Mouse (Mus musculus) heart, adult 2 months (tissue): ENCODE measurements around the gene Ucp2. TPM values are rescaled to one million over a fixed set of nuclear protein-coding genes. Genes with fewer than 3 reads are reported as not detected.
"Not testable (repeated sequence)": the region's sequence is repeated elsewhere in the genome, so short reads cannot be mapped to it uniquely, and the experiment has no call there.

Source experiments
- DNase-seq, 2 experiments: peaks; one replicate each; pipeline ENCODE4 v3.0.0; 2021
- H3K27ac ChIP-seq: fragments of 200-600 bp; 2 replicates; pipeline ENCODE4 v1.8.1; 2022
- H3K27me3 ChIP-seq: fragments of 200-500 bp; 2 replicates; pipeline ENCODE4 v1.6.1; 2012; ENCODE audit warnings: mild to moderate bottlenecking, low read length, inconsistent platforms, mixed read lengths; ENCODE audit not compliant: control insufficient read depth, insufficient read depth
- H3K36me3 ChIP-seq: fragments of 200-500 bp; 2 replicates; pipeline ENCODE4 v1.6.1; 2012; ENCODE audit warnings: low read length, inconsistent platforms; ENCODE audit not compliant: control insufficient read depth, insufficient read depth
- H3K4me1 ChIP-seq: fragments of 200-500 bp; 2 replicates; pipeline ENCODE4 v1.6.1; 2011; ENCODE audit warnings: low read length; ENCODE audit not compliant: control insufficient read depth, insufficient read depth
- H3K4me3 ChIP-seq: fragments of 200-600 bp; 2 replicates; pipeline ENCODE4 v1.8.1; 2022
- H3K79me2 ChIP-seq: fragments of 200-500 bp; replicated peaks from 2 replicates; pipeline ENCODE4 v1.6.1; 2012; ENCODE audit warnings: mild to moderate bottlenecking, inconsistent platforms, low read length, moderate library complexity, mixed read lengths; ENCODE audit not compliant: control insufficient read depth, insufficient read depth
- H3K9ac ChIP-seq: fragments of 200-500 bp; 2 replicates; pipeline ENCODE4 v1.6.1; 2012; ENCODE audit warnings: low read depth, mild to moderate bottlenecking, control low read depth, inconsistent platforms, low read length, mixed read lengths
- CTCF ChIP-seq: fragments of 200-600 bp; IDR thresholded peaks from 2 replicates; pipeline ENCODE4 v1.8.1; 2022; ENCODE audit warnings: antibody characterized with exemption, mild to moderate bottlenecking, moderate library complexity
- EP300 ChIP-seq: fragments of 200-500 bp; IDR thresholded peaks from 2 replicates; pipeline ENCODE4 v1.6.1; 2011; ENCODE audit warnings: low read depth, low read length, control low read depth; ENCODE audit not compliant: insufficient read depth
- POLR2A ChIP-seq: fragments of 200-500 bp; IDR thresholded peaks from 2 replicates; pipeline ENCODE4 v1.6.1; 2011; ENCODE audit warnings: mild to moderate bottlenecking, low read depth, low read length, control low read depth; ENCODE audit not compliant: insufficient read depth
- WGBS: fragments of 180-500 bp; shearing (Covaris S2); methylation state at CpG from one replicate; pipeline ENCODE4 v1.1.7; 2018; 5-methylcytosine and 5-hydroxymethylcytosine counted together
- intact Hi-C: fragments of 180-260 bp; cut with DNase I; formaldehyde crosslinking; loops from one replicate; pipeline ENCODE4 v1.15.1; 2025
- polyA plus RNA-seq: library from polyadenylated mRNA; depleted of rRNA; stranded (reverse); fragments of >200 nt; gene quantifications from 2 replicates; pipeline ENCODE4 v1.2.3, GENCODE M21; 2012
- total RNA-seq, 2 experiments: library from RNA; stranded (reverse); gene quantifications; 2 replicates each; pipeline ENCODE4 v1.2.3; 2021

Ucp2 gene
- total and polyA plus RNA-seq, 3 experiments: 193 to 496 (median 245) TPM

DNA sequence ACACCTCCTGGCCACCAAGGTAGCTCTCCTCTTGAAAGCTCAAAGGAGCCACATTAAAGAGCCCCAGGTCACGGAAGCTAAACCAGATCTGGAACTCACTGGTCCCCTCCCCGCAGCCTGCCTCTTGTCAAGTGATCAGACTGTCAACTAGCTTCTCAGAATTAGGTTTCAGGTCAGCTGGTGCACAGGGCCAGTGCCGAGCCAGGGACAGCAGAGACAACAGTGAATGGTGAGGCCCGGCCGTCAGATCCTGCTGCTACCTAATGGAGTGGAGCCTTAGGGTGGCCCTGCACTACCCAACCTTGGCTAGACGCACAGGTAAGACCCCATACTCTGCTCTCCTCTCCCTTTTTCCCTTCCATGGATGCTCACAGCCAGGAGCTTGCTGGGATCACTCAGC lies 20.4 kb upstream of the Ucp2 start, which contains the start of gene Ucp3:
Gene Ucp3, plus strand, starts transcription at position 214 of the 400 bp plus-strand sequence.
- WGBS: 59% methylated on average over 6 of the region's 6 CpGs
- no peaks in the 10 kb centered on the region for H3K79me2 ChIP-seq
- peaks cover 2% of the 10 kb centered on the region; the same call in 1 of the 2 replicates for H3K4me1 ChIP-seq
- intact Hi-C loops: no loop called here
- H3K36me3 ChIP-seq: no peaks in the 10 kb centered on the region
- peak within 1 kb of the TSS; percentile 83 for H3K27ac ChIP-seq
- peak; percentile 46 to 62 for DNase-seq
- peak within 1 kb of the TSS; percentile 46 for H3K4me3 ChIP-seq
- TF ChIP-seq EP300 (0 out of 2 replicates have a peak, but pooled peaks have one; percentile 24), POLR2A (peak; percentile 80), CTCF (no peak)
- H3K9ac ChIP-seq: peak within 1 kb of the TSS; percentile 67
- H3K27me3 ChIP-seq: no peaks in the 10 kb centered on the region

DNA sequence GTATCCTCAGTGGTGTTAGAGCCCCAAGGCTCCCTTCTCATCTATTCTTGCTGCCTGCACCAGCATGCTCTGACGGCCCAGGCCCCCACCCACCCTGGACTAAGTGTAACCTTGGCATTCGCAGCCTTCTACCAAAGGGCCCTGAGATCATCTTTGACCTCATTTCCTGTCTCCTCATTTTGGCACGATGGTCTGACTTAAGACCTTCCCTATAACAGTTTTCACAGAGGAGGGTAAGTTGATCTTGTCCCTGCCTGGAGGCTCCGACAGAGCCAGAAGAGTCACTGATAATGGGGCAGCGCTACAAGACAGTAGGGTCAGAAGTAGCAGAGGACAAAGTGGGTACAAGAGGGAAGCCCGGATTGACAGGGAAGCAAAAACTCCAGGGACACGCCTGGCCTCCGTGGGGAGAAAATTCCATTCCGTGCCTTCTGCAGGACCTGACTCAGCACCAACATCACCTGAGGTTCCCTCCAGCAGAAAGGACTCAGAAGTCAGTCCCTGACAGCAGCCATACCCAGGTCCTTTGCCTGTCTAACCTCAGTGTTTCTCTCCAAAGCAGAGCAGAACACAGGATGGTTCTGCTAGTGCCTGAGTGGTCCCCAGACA lies 19.2 kb upstream of the Ucp2 start:
- no peaks in the 10 kb centered on the region for H3K27me3 ChIP-seq
- peaks cover 2% of the 10 kb centered on the region; the same call in 1 of the 2 replicates for H3K4me1 ChIP-seq
- WGBS: 37% methylated on average over 9 of the region's 9 CpGs
- no peak for DNase-seq
- peak overlapping the region; percentile 25; the same call in 1 of the 2 replicates for H3K9ac ChIP-seq
- peak overlapping the region; percentile 46 for H3K4me3 ChIP-seq
- intact Hi-C loops: no loop called here
- H3K36me3 ChIP-seq: no peaks in the 10 kb centered on the region
- H3K79me2 ChIP-seq: no peaks in the 10 kb centered on the region
- H3K27ac ChIP-seq: peak overlapping the region; percentile 83
- TF ChIP-seq CTCF: no peak

- Histone ChIP-seq H3K27ac (peak overlapping the region; percentile 83), H3K27me3 (no peaks in the 10 kb centered on the region), H3K4me3 (peak overlapping the region; percentile 12; the same call in 1 of the 2 replicates), H3K9ac (peak overlapping the region; percentile 1; the same call in 1 of the 2 replicates), H3K36me3 (no peaks in the 10 kb centered on the region), H3K4me1 (peaks cover 2% of the 10 kb centered on the region; the same call in 1 of the 2 replicates), H3K79me2 (no peaks in the 10 kb centered on the region)
- 56% methylated on average over 1 of the region's 1 CpGs for WGBS
- DNase-seq: peak; percentile 56 to 74
- intact Hi-C loops: no loop called here
- peak; percentile 66; the same call in 1 of the 2 replicates for TF ChIP-seq EP300
- TF ChIP-seq POLR2A: 0 out of 2 replicates have a peak, but pooled peaks have one; percentile 19
- no peak for TF ChIP-seq CTCF
Measured at GRCm38 (mm10) chr7:100474680-100475079, 18.5 kb upstream of the Ucp2 start.

DNA sequence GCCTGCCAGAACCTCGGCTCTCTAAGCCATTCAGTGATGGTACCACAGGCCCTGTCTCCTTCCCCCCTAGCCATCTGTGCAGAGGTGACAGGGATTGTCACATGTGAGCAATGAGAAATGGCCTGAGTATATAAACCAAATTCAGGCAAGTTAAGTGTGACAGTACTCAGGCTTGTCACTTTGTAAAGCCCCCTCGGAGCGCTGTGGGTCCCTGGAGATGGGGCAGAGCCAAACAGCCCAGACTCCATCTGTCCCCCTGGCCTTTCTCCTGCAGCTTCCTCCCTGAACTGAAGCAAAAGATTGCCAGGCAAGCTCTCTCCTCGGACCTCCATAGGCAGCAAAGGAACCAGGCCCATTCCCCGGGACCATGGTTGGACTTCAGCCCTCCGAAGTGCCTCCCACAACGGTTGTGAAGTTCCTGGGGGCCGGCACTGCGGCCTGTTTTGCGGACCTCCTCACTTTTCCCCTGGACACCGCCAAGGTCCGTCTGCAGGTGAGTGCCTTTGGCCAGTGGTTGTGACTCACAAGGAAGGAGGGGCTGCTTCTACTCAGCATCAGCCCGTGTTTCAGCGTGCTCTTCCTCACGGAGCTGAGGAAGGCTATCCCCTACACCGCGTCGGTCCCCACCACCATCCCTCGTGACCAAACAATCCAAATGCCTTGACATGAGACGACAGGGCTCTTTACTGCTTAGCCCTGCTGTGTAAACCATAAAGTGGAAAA lies 13.9 kb upstream of the Ucp2 start:
- no peaks in the 10 kb centered on the region for H3K36me3 ChIP-seq
- no peak overlapping the region for H3K4me3 ChIP-seq
- no peaks in the 10 kb centered on the region for H3K27me3 ChIP-seq
- DNase-seq: no peak
- H3K79me2 ChIP-seq: no peaks in the 10 kb centered on the region
- no peak for TF ChIP-seq POLR2A
- TF ChIP-seq EP300: no peak
- TF ChIP-seq CTCF: no peak
- no peaks in the 10 kb centered on the region for H3K4me1 ChIP-seq
- no peak overlapping the region for H3K9ac ChIP-seq
- no peak overlapping the region for H3K27ac ChIP-seq
- intact Hi-C loops: no loop called here
- WGBS: 79% methylated on average over 20 of the region's 20 CpGs

- no peaks in the 10 kb centered on the region for H3K79me2 ChIP-seq
- WGBS: 73% methylated on average over 15 of the region's 15 CpGs
- no peaks in the 10 kb centered on the region for H3K27me3 ChIP-seq
- no peaks in the 10 kb centered on the region for H3K36me3 ChIP-seq
- no peak for DNase-seq
- no peaks in the 10 kb centered on the region for H3K4me1 ChIP-seq
- H3K27ac ChIP-seq: no peak overlapping the region
- intact Hi-C loops: no loop called here
- no peak for TF ChIP-seq CTCF
- no peak for TF ChIP-seq EP300
- no peak for TF ChIP-seq POLR2A
- no peak overlapping the region for H3K4me3 ChIP-seq
- no peak overlapping the region for H3K9ac ChIP-seq
Measured at GRCm38 (mm10) chr7:100479823-100480164, 13.3 kb upstream of the Ucp2 start.

DNA sequence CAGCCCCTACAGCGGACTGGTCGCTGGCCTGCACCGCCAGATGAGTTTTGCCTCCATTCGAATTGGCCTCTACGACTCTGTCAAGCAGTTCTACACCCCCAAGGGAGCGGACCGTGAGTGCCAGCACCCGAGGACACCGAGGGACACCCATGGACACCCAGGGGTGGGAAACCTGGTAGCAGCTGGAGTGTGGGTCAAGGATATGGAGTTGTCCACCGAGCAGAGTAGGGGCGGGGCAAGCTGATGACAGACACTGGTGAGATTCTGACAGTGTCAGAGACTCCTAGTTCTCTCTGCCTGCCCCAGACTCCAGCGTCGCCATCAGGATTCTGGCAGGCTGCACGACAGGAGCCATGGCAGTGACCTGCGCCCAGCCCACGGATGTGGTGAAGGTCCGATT lies 13.0 kb upstream of the Ucp2 start:
- Histone ChIP-seq H3K27ac (no peak overlapping the region), H3K36me3 (no peaks in the 10 kb centered on the region), H3K4me1 (no peaks in the 10 kb centered on the region), H3K27me3 (no peaks in the 10 kb centered on the region), H3K79me2 (no peaks in the 10 kb centered on the region), H3K9ac (no peak overlapping the region), H3K4me3 (no peak overlapping the region)
- TF ChIP-seq EP300: no peak
- TF ChIP-seq CTCF: no peak
- no peak for TF ChIP-seq POLR2A
- intact Hi-C loops: no loop called here
- DNase-seq: no peak
- 79% methylated on average over 17 of the region's 17 CpGs for WGBS

- 56% methylated on average over 2 of the region's 2 CpGs for WGBS
- H3K27me3 ChIP-seq, H3K79me2 ChIP-seq, DNase-seq, H3K27ac ChIP-seq, H3K4me1 ChIP-seq, H3K9ac ChIP-seq, H3K4me3 ChIP-seq, H3K36me3 ChIP-seq, intact Hi-C loops: not testable (repeated sequence)
Measured at GRCm38 (mm10) chr7:100482046-100482445, 11.1 kb upstream of the Ucp2 start.
